Mouse (Mus musculus): ENCODE data around the gene Ago4. TPM values are rescaled to one million over a fixed set of nuclear protein-coding genes. Genes with fewer than 3 reads are reported as not detected.

Ago4 gene
- total and polyA plus RNA-seq, 3 experiments: 0.42 to 1.8 TPM; not detected in 1

DNA sequence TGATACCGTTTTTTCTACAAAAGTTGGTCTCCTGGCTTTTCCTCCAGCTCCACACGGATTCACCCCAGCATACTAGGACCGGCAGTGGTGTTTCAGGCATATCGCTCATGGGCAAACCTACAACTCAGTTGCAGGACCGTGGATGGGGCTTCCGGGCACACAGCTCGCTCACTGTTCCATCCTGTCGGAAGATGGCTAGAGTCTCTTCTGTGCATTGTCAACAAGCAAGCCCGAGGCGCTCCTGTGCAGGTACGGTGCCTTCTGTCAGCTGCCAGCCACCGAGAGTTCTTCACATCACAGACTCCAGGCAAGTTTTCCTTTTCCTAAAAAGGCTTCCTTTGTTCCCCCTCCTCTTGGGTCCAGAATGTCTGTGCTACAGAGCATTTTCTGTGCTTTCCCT is 42.5 kb downstream of the Ago4 start:
- no peak for TF ChIP-seq TAL1 (IDR thresholded peaks at IDR 0.05; ENCODE audit: low read length)
- no peak for TF ChIP-seq CTCF (IDR thresholded peaks at IDR 0.05 in 2 of 3, conservative IDR thresholded peaks at IDR 0.05 in 1 of 3; ENCODE audit: control insufficient read depth in 1 of 3, insufficient read depth in 1 of 3, low read depth in 2 of 3, low read length in 3 of 3, poor library complexity in 1 of 3, severe bottlenecking in 1 of 3)
- no peak for TF ChIP-seq USF1 (IDR thresholded peaks at IDR 0.05; ENCODE audit: low read depth, low read length)
- TF ChIP-seq ELF1 (IDR thresholded peaks at IDR 0.05; ENCODE audit: low read depth, low read length): no peak
- no peak for TF ChIP-seq GATA1 (IDR thresholded peaks at IDR 0.05; ENCODE audit: low read depth, low read length)
- no peak for TF ChIP-seq POLR2AphosphoS5 (IDR thresholded peaks at IDR 0.05; ENCODE audit: borderline replicate concordance, low read depth, low read length)
- no peak for TF ChIP-seq ZKSCAN1 (IDR thresholded peaks at IDR 0.05; ENCODE audit: low read depth, low read length)
- no peak for TF ChIP-seq CHD2 (IDR thresholded peaks at IDR 0.05; ENCODE audit: low read length)
- no peak for TF ChIP-seq BHLHE40 (IDR thresholded peaks at IDR 0.05; ENCODE audit: borderline replicate concordance, low read depth, low read length)
- TF ChIP-seq MEF2A (IDR thresholded peaks at IDR 0.05; ENCODE audit: extremely low read depth, insufficient replicate concordance, low read depth, low read length, poor library complexity, severe bottlenecking): no peak
- TF ChIP-seq NELFE (IDR thresholded peaks at IDR 0.05; ENCODE audit: low read depth, low read length): no peak
- TF ChIP-seq JUND (IDR thresholded peaks at IDR 0.05; ENCODE audit: low read depth, low read length): no peak
- no peak for TF ChIP-seq MAX (IDR thresholded peaks at IDR 0.05; ENCODE audit: low read length)
- no peak for TF ChIP-seq GABPA (IDR thresholded peaks at IDR 0.05; ENCODE audit: low read depth, low read length)
- TF ChIP-seq ZC3H11A (IDR thresholded peaks at IDR 0.05; ENCODE audit: low read depth, low read length): no peak
- TF ChIP-seq MYC (IDR thresholded peaks at IDR 0.05; ENCODE audit: low read depth, low read length): no peak
- TF ChIP-seq NRF1 (IDR thresholded peaks at IDR 0.05; ENCODE audit: insufficient read depth, low read depth, low read length, poor library complexity, severe bottlenecking): no peak
- no peak for TF ChIP-seq TBP (IDR thresholded peaks at IDR 0.05; ENCODE audit: low read depth, low read length)
- no peak for TF ChIP-seq MAFK (IDR thresholded peaks at IDR 0.05; ENCODE audit: borderline replicate concordance, low read depth, low read length)
- DNase-seq (ENCODE audit: low read depth, low spot score): no peak
- H3K4me1 ChIP-seq (ENCODE audit: control insufficient read depth in 1 of 2, insufficient read depth in 2 of 2, low read length in 2 of 2): no peaks in the 10 kb centered on the region
- H3K27me3 ChIP-seq (ENCODE audit: control insufficient read depth in 1 of 2, insufficient read depth in 2 of 2, low read length in 2 of 2): no peaks in the 10 kb centered on the region
- 0 out of 4 replicates have a peak, but pooled peaks cover 0 to 3% of the 10 kb centered on the region in 2 experiments for H3K36me3 ChIP-seq (ENCODE audit: control insufficient read depth in 1 of 2, insufficient read depth in 2 of 2, low read length in 2 of 2)
- no peaks in the 10 kb centered on the region for H3K79me2 ChIP-seq (ENCODE audit: control insufficient read depth, insufficient read depth, low read length, poor library complexity)
- H3K27ac ChIP-seq (ENCODE audit: control insufficient read depth, low read depth, low read length): no peak overlapping the region
- no peak overlapping the region for H3K4me3 ChIP-seq (ENCODE audit: control insufficient read depth in 1 of 2, insufficient read depth in 1 of 2, low read depth in 2 of 2, low read length in 2 of 2)
- no peaks in the 10 kb centered on the region for H3K9me3 ChIP-seq (replicated peaks; ENCODE audit: insufficient read depth, low read length)
- H3K9ac ChIP-seq (ENCODE audit: control insufficient read depth, low read depth, low read length, poor library complexity, severe bottlenecking): no peak overlapping the region

GRCm38 (mm10) chr4:126489811-126490210 is 43.5 kb downstream of the Ago4 start:
- Histone ChIP-seq H3K4me3 (ENCODE audit: control insufficient read depth in 1 of 2, insufficient read depth in 1 of 2, low read depth in 2 of 2, low read length in 2 of 2) (peak overlapping the region; percentile 53 to 58), H3K9ac (ENCODE audit: control insufficient read depth, low read depth, low read length, poor library complexity, severe bottlenecking) (peak overlapping the region; percentile 27), H3K27ac (ENCODE audit: control insufficient read depth, low read depth, low read length) (no peak overlapping the region), H3K79me2 (ENCODE audit: control insufficient read depth, insufficient read depth, low read length, poor library complexity) (no peaks in the 10 kb centered on the region), H3K27me3 (ENCODE audit: control insufficient read depth in 1 of 2, insufficient read depth in 2 of 2, low read length in 2 of 2) (no peaks in the 10 kb centered on the region), H3K9me3 (replicated peaks; ENCODE audit: insufficient read depth, low read length) (no peaks in the 10 kb centered on the region), H3K4me1 (ENCODE audit: control insufficient read depth in 1 of 2, insufficient read depth in 2 of 2, low read length in 2 of 2) (peaks cover 0 to 5% of the 10 kb centered on the region in 2 experiments; a peak in 2 of 4 replicates), H3K36me3 (ENCODE audit: control insufficient read depth in 1 of 2, insufficient read depth in 2 of 2, low read length in 2 of 2) (0 out of 4 replicates have a peak, but pooled peaks cover 0 to 3% of the 10 kb centered on the region in 2 experiments)
- DNase-seq (ENCODE audit: low read depth, low spot score): peak; percentile 68
- TF ChIP-seq UBTF (IDR thresholded peaks at IDR 0.05; ENCODE audit: borderline replicate concordance, insufficient read depth, low read depth, low read length) (no peak), POLR2AphosphoS2 (IDR thresholded peaks at IDR 0.05; ENCODE audit: low read length) (no peak), GABPA (IDR thresholded peaks at IDR 0.05; ENCODE audit: low read depth, low read length) (no peak), CTCF (IDR thresholded peaks at IDR 0.05 in 2 of 3, conservative IDR thresholded peaks at IDR 0.05 in 1 of 3; ENCODE audit: control insufficient read depth in 1 of 3, insufficient read depth in 1 of 3, low read depth in 2 of 3, low read length in 3 of 3, poor library complexity in 1 of 3, severe bottlenecking in 1 of 3) (no peak), ELF1 (IDR thresholded peaks at IDR 0.05; ENCODE audit: low read depth, low read length) (no peak), SMC3 (IDR thresholded peaks at IDR 0.05; ENCODE audit: low read depth, low read length) (no peak), ETS1 (IDR thresholded peaks at IDR 0.05; ENCODE audit: low read depth, low read length) (no peak), RAD21 (IDR thresholded peaks at IDR 0.05; ENCODE audit: low read depth, low read length) (no peak), MXI1 (IDR thresholded peaks at IDR 0.05; ENCODE audit: low read depth, low read length) (no peak), POLR2A (IDR thresholded peaks at IDR 0.05; ENCODE audit: control insufficient read depth in 1 of 2, insufficient read depth in 1 of 2, low read depth in 1 of 2, low read length in 2 of 2, poor library complexity in 1 of 2) (no peak), HCFC1 (IDR thresholded peaks at IDR 0.05; ENCODE audit: low read depth, low read length) (no peak), JUND (IDR thresholded peaks at IDR 0.05; ENCODE audit: low read depth, low read length) (no peak), NELFE (IDR thresholded peaks at IDR 0.05; ENCODE audit: low read depth, low read length) (no peak), MYC (IDR thresholded peaks at IDR 0.05; ENCODE audit: low read depth, low read length) (no peak), MEF2A (IDR thresholded peaks at IDR 0.05; ENCODE audit: extremely low read depth, insufficient replicate concordance, low read depth, low read length, poor library complexity, severe bottlenecking) (no peak), ZKSCAN1 (IDR thresholded peaks at IDR 0.05; ENCODE audit: low read depth, low read length) (no peak)
